Mouse (Mus musculus): ENCODE measurements around the gene Atp6v0d1.
A peak's percentile ranks its signal among the peaks of the same experiment; 100 is the strongest.
"Not testable (repeated sequence)": the region's sequence is repeated elsewhere in the genome, so short reads cannot be mapped to it uniquely, and the experiment has no call there.

The Atp6v0d1 gene

GRCm38 (mm10) chr8:105565952-105566702, at the start of gene Atp6v0d1:
TSS of gene Atp6v0d1 (minus strand) at chr8:105566047.
- DNase-seq, result peak; percentile 98 to 99

DNA sequence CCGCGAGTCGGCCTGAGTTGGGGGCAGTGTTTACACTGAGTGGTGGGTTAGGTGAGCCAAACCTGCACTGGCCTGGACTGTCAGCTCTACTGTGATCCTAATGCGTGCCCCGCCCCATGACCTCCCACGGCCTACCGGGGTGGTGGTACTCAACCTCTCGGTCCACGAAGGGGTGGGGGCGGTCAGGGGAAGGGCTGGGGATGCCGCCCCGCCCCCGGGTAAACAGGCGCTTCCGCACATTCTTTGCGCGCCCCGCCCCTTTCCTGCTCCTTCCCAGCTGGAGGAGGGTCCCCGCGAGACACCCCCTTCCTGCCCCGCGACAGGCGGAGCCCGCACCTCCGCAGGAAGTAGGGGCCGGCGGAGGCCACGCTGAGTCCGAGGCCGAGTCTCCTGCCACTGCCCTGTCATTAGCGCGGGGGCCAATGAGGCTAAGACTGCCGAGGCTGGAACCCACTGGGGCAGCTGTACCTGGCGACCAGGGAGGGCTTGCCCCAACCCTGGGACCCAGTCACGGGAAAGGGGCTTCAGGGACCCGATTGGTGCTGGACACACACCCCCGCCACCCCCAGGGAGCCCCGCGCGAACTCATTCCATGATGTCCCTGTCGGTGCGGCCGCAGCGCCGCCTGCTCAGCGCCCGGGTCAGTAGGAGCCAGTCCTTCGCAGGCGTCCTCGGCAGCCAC, 48.1 kb upstream of the Atp6v0d1 start:
- peak in 1 of 2 experiments; percentile 48 for DNase-seq

GRCm38 (mm10) chr8:105613037-105613436, 47.2 kb upstream of the Atp6v0d1 start:
- DNase-seq, result peak; percentile 53 to 71

DNA sequence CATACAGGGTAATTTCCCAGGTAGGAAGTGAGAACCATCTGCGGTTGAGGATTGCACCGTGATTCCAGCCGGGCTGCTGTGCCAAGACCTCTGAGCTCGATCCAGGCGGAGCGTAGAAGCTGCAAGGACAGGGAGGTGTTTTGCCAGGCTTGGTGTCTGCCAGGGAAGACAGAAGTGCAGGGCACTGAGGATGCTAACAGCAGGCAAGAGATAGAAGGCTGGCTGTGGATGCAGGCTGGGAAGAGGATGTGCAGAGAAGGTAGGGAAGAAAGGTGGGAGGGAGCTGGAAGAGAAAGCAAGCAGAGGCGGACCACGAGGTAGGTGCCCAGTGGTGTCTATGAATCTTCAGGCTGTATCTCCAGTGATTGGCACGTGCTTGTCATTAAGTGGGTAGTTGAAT, 46.0 kb upstream of the Atp6v0d1 start:
- DNase-seq, result no peak

GRCm38 (mm10) chr8:105609771-105610170, 43.9 kb upstream of the Atp6v0d1 start:
- DNase-seq, result no peak

DNA sequence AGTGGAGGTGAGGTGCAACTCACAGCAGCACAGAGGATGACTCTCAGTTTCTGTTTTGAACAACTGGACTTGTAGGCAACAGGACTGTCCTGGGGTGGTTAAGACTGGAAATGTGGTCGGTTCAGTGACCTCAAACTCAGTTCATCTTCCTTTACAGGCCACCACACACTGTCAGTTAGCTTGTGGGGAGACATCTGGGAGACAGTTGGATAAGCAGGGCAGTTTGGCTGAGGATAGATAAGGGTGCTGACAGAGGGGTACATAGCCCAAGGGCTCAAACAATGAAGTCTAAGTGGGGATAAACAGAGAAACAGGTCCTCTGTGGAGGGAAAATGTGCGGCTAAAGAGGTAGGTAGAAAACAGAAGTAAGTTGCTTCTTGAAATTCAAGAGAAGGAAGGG, 43.5 kb upstream of the Atp6v0d1 start:
- DNase-seq, result no peak

DNA sequence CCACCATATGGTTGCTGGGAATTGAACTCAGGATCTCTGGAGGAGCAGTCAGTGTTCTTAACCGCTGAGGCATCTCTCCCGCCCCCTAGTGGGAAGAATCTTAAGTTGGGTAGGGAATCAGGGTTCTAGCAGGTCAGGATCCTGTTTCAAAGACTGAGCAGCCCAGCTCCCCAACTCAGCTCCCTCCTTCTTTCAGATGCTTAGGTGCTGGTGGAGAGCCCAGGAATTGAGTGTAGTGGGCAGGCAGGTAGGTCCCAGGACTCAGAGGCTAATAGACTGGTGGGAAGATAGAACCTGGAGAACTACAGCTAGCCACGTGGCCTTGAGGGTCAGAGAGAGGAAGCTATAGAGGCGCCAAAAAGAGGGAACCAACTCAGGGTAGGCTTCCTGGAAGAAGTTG, 41.8 kb upstream of the Atp6v0d1 start:
- peak in 1 of 2 experiments; percentile 56 for DNase-seq

DNA sequence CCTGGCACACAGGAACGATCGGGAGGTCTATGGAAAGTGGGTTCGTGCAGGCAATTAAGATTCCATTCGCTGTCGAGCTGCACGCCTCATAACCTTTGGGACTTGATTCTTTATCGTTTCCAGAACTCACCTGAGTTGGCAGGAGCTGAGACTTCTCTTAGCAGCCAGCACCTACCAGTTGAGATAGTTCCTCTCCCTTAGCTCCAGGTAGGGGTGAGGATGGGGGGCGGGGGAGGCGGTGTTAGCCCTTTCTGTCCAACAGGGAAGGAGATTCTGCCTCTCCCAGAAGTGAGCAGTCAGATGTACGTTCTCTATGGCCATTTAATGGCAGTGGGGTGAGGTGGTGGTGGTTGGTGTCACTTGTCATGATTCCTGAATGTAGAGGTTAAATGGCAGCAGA, 41.2 kb upstream of the Atp6v0d1 start:
- peak in 1 of 2 experiments; percentile 33 for DNase-seq

DNA sequence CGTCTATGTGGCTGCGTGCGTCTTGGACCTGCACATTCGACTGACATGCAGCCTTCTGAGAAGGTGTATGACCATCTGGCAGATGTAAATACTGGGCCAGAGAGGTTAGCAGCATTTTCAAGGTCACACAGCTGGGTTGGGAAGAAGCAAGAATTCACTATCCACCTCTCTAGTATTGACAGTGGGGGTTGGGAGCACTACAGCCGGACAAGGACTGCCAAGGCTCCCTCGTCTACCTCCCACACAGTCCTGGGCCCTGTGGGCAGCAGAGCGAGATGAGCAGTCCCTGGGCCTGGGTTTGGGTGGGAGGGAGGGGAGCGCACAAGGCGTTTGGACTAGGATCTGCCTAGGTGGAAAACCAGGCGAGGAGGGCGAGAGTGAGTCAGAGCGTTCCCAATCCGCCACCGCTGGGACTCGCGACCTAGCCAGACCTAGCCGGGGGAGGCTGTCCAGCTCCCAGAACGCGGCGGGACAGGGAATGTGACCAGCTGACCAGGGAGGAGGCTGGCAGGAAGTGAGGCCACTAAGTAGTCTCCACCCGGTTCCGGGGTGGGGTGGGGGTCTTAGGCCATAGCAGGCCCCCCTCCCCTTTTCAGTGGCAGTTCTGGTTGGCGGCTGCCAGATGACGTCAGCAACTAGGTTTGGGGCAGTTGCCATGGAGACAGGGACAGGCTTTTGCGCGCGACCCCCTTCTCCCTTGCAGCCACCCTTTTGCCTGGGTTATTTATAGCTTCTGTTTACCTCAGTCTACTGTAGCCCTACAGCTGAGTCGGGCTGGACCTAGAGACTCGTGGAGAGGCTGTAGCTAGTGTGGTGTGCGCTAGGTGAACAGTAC, 40.6 kb upstream of the Atp6v0d1 start:
- peak; percentile 80 to 81 for DNase-seq

GRCm38 (mm10) chr8:105605491-105606188, 39.8 kb upstream of the Atp6v0d1 start:
- peak; percentile 69 to 72 for DNase-seq

DNA sequence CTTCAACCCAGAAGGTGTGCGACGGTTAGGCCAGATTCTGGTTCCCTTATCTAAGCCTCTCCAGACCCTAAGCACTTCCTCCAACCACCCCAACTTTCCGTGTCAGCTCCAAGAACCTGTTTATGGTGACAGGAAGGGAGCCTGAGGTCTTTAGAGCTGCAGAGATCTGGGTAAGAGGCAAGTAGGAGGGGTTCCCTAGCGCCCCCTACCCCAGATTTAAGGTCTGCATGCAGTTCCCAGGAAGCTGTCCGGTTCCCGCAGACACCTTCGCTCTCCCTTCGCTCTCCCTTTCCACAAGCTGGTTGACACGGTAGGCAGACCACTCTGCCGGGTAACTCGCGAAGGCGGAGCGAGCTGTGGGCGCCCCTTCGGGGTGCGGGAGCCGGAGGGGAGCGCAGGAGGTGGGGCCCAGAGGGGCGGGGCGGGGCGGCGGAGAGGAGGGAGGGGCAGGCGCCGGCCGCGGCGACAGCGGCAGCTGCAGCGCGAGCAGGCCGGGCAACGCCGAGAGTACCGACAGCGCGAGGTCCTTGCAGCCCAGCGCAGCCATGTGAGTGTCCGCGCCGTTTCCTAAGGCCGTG, 39.0 kb upstream of the Atp6v0d1 start, which contains the start of gene Ripor1:
Ripor1 (plus strand) TSS at position 452 of the 578 bp plus-strand sequence.
- DNase-seq, result peak; percentile 84 to 90

DNA sequence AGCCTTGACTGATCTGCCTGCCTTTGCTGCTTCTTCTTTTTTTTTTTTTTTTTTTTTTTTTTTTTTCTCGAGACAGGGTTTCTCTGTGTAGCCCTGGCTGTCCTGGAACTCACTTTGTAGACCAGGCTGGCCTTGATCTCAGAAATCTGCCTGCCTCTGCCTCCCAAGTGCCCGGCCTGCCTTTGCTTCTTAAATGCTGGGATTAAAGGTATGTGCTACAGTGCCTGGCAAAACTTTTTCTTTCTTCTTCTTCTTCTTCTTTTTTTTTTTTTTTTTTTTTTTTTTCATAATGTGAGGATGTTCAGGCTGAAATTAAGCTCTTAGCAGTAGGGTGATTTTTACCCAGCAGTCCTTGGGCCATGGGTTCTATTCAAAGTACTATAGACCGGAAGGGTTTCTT, 36.7 kb upstream of the Atp6v0d1 start:
- not testable (repeated sequence) for DNase-seq

- no peak for DNase-seq
These were observed 35.5 kb upstream of the Atp6v0d1 start for GRCm38 (mm10) chr8:105601301-105601700.

GRCm38 (mm10) chr8:105598777-105599176, 32.9 kb upstream of the Atp6v0d1 start:
- no peak for DNase-seq

- DNase-seq, result peak; percentile 70 to 71
These were observed 30.7 kb upstream of the Atp6v0d1 start for GRCm38 (mm10) chr8:105596362-105597034.

GRCm38 (mm10) chr8:105594451-105595242, 28.8 kb upstream of the Atp6v0d1 start:
- no peak for DNase-seq

DNA sequence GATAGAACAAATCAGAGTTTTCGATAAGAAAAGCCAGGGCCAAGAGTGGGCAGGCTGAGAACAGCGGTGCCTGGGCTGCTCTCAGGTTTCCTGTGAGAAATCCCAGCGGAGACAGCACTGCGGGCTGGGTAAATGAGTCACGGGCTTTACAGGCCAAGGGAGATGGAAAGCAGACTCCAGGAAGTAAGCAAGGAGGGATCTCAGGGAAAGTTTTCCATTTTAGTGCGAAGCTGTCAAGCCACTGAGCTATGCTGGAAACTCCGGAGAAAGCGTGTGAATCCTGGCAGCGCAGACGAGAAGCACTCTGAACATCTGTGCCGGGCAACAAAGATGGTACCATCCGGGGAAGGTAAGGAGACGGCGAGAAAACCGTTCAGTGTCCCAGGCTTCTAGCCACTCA, 28.0 kb upstream of the Atp6v0d1 start:
- no peak for DNase-seq

DNA sequence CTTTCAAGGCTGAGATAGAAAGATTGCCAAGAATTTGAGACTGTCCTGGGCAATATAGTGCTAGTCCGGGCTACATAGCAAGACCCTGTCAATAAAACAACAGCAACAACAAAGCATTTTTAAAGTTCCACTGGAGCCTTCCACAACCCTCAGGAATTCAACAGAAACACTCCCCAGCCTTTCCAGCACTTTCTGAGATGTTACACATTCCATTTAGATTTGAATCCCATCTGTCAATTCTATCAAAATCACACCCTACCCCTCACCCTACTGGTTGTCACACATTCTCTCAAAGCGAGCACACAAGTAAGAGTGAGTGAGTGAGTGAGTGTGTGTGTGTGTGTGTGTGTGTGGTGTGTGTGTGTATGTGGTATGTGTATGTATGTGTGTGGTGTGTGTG, 26.6 kb upstream of the Atp6v0d1 start:
- DNase-seq, result no peak

DNA sequence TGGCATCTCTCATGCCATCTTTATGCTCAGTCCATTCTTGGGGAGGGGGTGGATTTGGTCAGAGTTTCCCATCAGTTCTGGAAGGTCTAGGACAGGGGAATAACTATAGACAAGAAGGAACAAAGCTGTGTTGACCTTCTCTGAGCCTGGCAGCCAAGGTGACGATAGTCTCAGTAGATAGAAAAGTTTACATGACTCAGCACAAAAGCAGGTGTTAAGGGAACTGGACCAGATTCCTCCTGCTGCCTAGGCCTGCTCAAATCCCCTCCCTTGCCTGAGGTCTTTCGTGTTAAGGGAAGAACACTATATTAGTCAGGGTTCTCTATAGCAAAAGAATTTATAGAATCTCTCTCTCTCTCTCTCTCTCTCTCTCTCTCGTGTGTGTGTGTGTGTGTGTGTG, 13.9 kb upstream of the Atp6v0d1 start:
- DNase-seq, result no peak

- DNase-seq, result peak in 1 of 2 experiments; percentile 18
These were observed 9.7 kb upstream of the Atp6v0d1 start for GRCm38 (mm10) chr8:105575538-105575937.

GRCm38 (mm10) chr8:105574741-105575140, 8.9 kb upstream of the Atp6v0d1 start:
- no peak for DNase-seq
